Mouse (Mus musculus) myocyte (in vitro differentiated cells): ENCODE measurements around the gene Snx13. TPM values are rescaled to one million over a fixed set of nuclear protein-coding genes. Genes with fewer than 3 reads are reported as not detected.

Experiments used
- H3K27me3 ChIP-seq: one replicate; pipeline ENCODE4 v1.6.1; 2011; ENCODE audit not compliant: control insufficient read depth, insufficient read depth, insufficient read length
- H3K36me3 ChIP-seq: one replicate; pipeline ENCODE4 v1.6.1; 2011; ENCODE audit not compliant: control insufficient read depth, insufficient read depth
- H3K4me2 ChIP-seq: one replicate; pipeline ENCODE4 v1.6.1; 2011; ENCODE audit warnings: low read depth, control low read depth
- H3K4me3 ChIP-seq: one replicate; pipeline ENCODE4 v1.5.1; 2011; ENCODE audit warnings: mild to moderate bottlenecking, control low read depth, moderate library complexity
- H3K79me2 ChIP-seq: one replicate; pipeline ENCODE4 v1.6.1; 2011; ENCODE audit not compliant: control insufficient read depth, insufficient read depth
- H3ac ChIP-seq: one replicate; pipeline ENCODE4 v1.6.1; 2011; ENCODE audit not compliant: control insufficient read depth, insufficient read length
- CEBPB ChIP-seq: IDR thresholded peaks from 2 replicates; pipeline ENCODE4 v1.6.1; 2011; ENCODE audit warnings: mild to moderate bottlenecking, moderate library complexity; ENCODE audit not compliant: poor library complexity, insufficient read depth, severe bottlenecking
- E2F4 ChIP-seq: IDR thresholded peaks from one replicate; pipeline ENCODE4 v1.6.1; 2011; ENCODE audit warnings: mild to moderate bottlenecking, control low read depth, moderate library complexity; ENCODE audit not compliant: insufficient read depth
- MAX ChIP-seq: IDR thresholded peaks from one replicate; pipeline ENCODE4 v1.6.1; 2011; ENCODE audit warnings: low read depth, mild to moderate bottlenecking, control low read depth
- MYOD1 ChIP-seq, 3 experiments: IDR thresholded peaks; one replicate each; pipeline ENCODE4 v1.6.1; 2011; ENCODE audit warnings: control low read depth in 2 of 3, low read depth in 2 of 3, mild to moderate bottlenecking in 2 of 3, moderate library complexity in 1 of 3; ENCODE audit not compliant: insufficient read length in 2 of 3, control insufficient read depth in 1 of 3
- MYOG ChIP-seq, 3 experiments: IDR thresholded peaks; one replicate each; pipeline ENCODE4 v1.6.1; 2011; ENCODE audit warnings: control low read depth in 2 of 3, low read depth in 2 of 3, mild to moderate bottlenecking in 2 of 3; ENCODE audit not compliant: insufficient read length in 2 of 3, control insufficient read depth in 1 of 3, insufficient read depth in 1 of 3
- POLR2A ChIP-seq: IDR thresholded peaks from one replicate; pipeline ENCODE4 v1.6.1; 2011; ENCODE audit warnings: low read depth, mild to moderate bottlenecking, control low read depth, moderate library complexity; ENCODE audit not compliant: insufficient read length
- POLR2AphosphoS2 ChIP-seq: IDR thresholded peaks from one replicate; pipeline ENCODE4 v1.6.1; 2011; ENCODE audit warnings: low read depth, control low read depth; ENCODE audit not compliant: insufficient read length
- REST ChIP-seq: IDR thresholded peaks from one replicate; pipeline ENCODE4 v1.6.1; 2011; ENCODE audit warnings: mild to moderate bottlenecking, control low read depth, moderate library complexity; ENCODE audit not compliant: insufficient read depth, insufficient read length
- SRF ChIP-seq: IDR thresholded peaks from one replicate; pipeline ENCODE4 v1.6.1; 2011; ENCODE audit warnings: low read depth; ENCODE audit not compliant: control insufficient read depth, insufficient read length
- TCF12 ChIP-seq: IDR thresholded peaks from one replicate; pipeline ENCODE4 v1.6.1; 2011; ENCODE audit warnings: mild to moderate bottlenecking, control low read depth; ENCODE audit not compliant: poor library complexity, insufficient read depth, severe bottlenecking
- TCF3 ChIP-seq: IDR thresholded peaks from one replicate; pipeline ENCODE4 v1.6.1; 2011; ENCODE audit warnings: low read depth, control low read depth; ENCODE audit not compliant: insufficient read length
- USF1 ChIP-seq: IDR thresholded peaks from one replicate; pipeline ENCODE4 v1.6.1; 2011; ENCODE audit warnings: low read depth, mild to moderate bottlenecking, control low read depth, moderate library complexity
- polyA plus RNA-seq: library from polyadenylated mRNA; unstranded; fragments of >200 nt; fragmentation: generic; extraction: Trizol; gene quantifications from one replicate; pipeline ENCODE4 v1.2.1, GENCODE M21; 2012; ENCODE audit warnings: missing spikeins

Snx13 gene
- polyA plus RNA-seq, 1 experiment: 7.4 TPM

- no peak overlapping the region for H3K4me2 ChIP-seq
- TF ChIP-seq TCF3 (no peak), SRF (no peak), REST (no peak), MYOD1 (IDR thresholded peaks at IDR 0.05; ENCODE audit: control insufficient read depth in 1 of 3, insufficient read length in 2 of 3, low read depth in 2 of 3) (no peak), POLR2A (no peak), MYOG (IDR thresholded peaks at IDR 0.05; ENCODE audit: control insufficient read depth in 1 of 3, insufficient read depth in 1 of 3, insufficient read length in 2 of 3, low read depth in 2 of 3) (no peak), MAX (no peak), USF1 (no peak), TCF12 (no peak), E2F4 (no peak), POLR2AphosphoS2 (no peak), CEBPB (no peak)
- H3ac ChIP-seq: no peak overlapping the region
- no peak overlapping the region for H3K4me3 ChIP-seq
- no peaks in the 10 kb centered on the region for H3K79me2 ChIP-seq
- no peaks in the 10 kb centered on the region for H3K27me3 ChIP-seq
- H3K36me3 ChIP-seq: no peaks in the 10 kb centered on the region
These were observed 137.3 kb downstream of the Snx13 start for GRCm38 (mm10) chr12:35184261-35184660.

- no peaks in the 10 kb centered on the region for H3K27me3 ChIP-seq
- no peak overlapping the region for H3ac ChIP-seq
- no peak for TF ChIP-seq MYOD1 (IDR thresholded peaks at IDR 0.05; ENCODE audit: control insufficient read depth in 1 of 3, insufficient read length in 2 of 3, low read depth in 2 of 3)
- TF ChIP-seq TCF12: no peak
- TF ChIP-seq CEBPB: no peak
- no peak for TF ChIP-seq REST
- TF ChIP-seq MYOG (IDR thresholded peaks at IDR 0.05; ENCODE audit: control insufficient read depth in 1 of 3, insufficient read depth in 1 of 3, insufficient read length in 2 of 3, low read depth in 2 of 3): no peak
- H3K36me3 ChIP-seq: no peaks in the 10 kb centered on the region
- no peaks in the 10 kb centered on the region for H3K79me2 ChIP-seq
- H3K4me2 ChIP-seq: peak overlapping the region; percentile 20
- no peak overlapping the region for H3K4me3 ChIP-seq
These were observed 144.9 kb downstream of the Snx13 start for GRCm38 (mm10) chr12:35191698-35192425.

- H3K4me3 ChIP-seq: no peak overlapping the region
These were observed 145.4 kb downstream of the Snx13 start for GRCm38 (mm10) chr12:35192426-35192769.

More at GRCm38 (mm10) chr12:35192426-35192769, 145.4 kb downstream of the Snx13 start:
- Histone ChIP-seq H3K4me2 (peak overlapping the region; percentile 20), H3K36me3 (no peaks in the 10 kb centered on the region), H3ac (no peak overlapping the region), H3K27me3 (no peaks in the 10 kb centered on the region), H3K79me2 (no peaks in the 10 kb centered on the region)
- TF ChIP-seq POLR2AphosphoS2: no peak

Other genes with a start within 250 kb of the Snx13 start
- 0.47 TPM for gene Hdac9, start 130.1 kb upstream of the Snx13 start, polyA plus RNA-seq
- not detected for gene Prps1l1, start 62.4 kb upstream of the Snx13 start, polyA plus RNA-seq